Mouse (Mus musculus) kidney, adult 8-10 months (tissue): ENCODE measurements around the gene Dnaaf2.
"Not testable (repeated sequence)": the region's sequence is repeated elsewhere in the genome, so short reads cannot be mapped to it uniquely, and the experiment has no call there.

Source experiments
- DNase-seq, 2 experiments: peaks; one replicate each; pipeline ENCODE4 v3.0.0; 2022

The Dnaaf2 gene

GRCm38 (mm10) chr12:69197378-69198163 is 658 bp downstream of the Dnaaf2 start:
- peak in 1 of 2 experiments; percentile 35 for DNase-seq

DNA sequence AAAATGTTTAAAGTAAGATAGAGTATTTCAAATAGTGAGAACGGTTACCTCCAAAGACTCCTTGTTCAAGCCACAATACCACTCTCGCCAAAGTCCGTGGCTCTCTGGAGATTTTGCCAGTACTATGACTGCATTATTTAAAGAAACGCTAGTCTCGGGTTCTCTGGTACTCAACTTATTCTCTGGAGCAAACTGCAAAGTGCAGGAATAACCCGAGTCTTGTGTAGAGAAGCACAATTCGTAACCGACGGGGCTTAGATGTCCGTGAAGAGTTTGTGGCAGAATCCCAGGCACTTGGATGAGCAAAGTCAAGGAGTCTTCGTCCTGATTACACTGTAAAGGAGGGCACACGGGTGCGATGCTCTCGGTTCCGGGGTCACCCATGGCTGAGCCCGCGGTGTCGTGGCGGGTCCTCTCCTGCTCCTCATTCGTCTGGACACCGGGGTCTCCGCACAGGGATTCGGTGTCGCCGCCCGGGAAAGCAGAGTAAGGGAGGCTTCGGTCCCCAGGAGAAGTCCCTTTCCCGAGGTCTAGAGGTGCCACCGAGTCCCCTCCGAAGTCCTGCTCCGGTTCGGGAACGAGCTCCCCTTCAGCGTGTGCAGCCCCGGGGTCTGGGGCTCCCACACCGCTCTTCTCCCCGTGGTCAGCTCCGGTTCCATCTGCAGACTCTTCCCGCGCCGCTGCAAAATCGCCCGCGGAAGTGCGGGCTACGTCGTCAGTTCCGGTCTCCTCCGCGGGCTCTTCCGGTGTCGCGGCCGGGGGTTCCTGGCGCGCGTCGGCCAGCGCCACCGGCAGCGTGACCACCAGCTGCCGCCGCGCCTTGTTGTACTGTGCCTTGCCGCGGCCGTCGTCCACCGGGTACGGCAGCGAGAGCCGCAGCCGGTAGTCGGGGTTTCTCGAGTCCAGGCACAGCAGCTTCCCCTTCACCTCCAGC is 1.5 kb downstream of the Dnaaf2 start, which contains the start of gene Gm49383:
TSS of gene Gm49383 (minus strand) at position 661 of the 934 bp plus-strand sequence.
- peak; percentile 42 to 56 for DNase-seq

GRCm38 (mm10) chr12:69192637-69193036 is 5.6 kb downstream of the Dnaaf2 start:
- DNase-seq: no peak

- DNase-seq: no peak
Observed at GRCm38 (mm10) chr12:69191396-69191795, 6.8 kb downstream of the Dnaaf2 start.

DNA sequence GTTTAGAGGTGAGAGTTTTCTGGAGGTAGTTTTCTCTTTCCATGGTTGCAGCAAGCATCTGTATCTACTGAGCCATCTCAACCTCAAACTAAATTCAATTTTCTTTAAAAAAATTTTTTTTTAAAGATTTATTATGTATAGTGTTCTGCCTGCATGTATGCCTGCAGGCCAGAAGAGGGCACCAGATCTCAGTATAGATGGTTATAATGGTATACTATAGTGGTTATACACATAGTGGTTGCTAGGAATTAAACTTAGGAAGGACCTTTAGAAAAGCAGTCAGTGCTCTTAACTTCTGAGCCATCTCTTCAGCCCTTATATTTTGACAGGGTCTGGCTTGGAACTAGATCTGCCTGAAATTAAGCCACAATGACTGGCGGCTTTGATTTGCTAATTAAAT is 7.7 kb downstream of the Dnaaf2 start:
- DNase-seq: no peak

GRCm38 (mm10) chr12:69190074-69190473 is 8.2 kb downstream of the Dnaaf2 start:
- no peak for DNase-seq

DNA sequence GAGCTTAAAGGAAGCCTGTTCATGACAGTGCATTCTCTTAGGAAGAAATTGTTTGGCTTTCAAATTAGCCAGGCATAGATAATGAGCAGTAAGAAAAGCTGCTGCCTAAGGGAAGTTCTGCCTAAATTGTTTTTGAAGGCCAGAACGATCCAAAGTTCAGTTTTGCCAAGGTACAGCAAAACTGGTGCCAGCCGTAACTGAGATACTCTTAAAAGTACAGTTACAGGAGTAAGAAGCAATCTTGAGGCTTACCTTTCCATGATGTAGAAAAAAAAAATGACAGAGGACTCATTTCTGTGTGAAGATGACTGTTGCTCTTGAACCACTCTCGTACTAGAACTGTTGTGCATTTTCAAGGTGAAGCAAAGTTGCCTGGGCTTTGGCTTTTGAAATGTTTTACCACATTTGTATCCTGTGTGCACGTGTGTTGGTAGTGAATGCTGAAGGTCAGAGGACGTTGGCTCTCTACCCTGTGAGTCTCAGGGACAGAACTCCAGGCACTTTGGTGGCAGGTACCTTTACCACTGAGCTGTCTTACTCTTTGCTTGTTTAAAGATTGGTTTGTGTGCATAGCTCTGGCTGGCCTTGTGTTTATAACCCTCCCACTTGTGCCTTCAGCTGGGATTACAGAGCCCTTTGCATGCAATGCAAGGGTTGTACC is 11.3 kb downstream of the Dnaaf2 start:
- peak; percentile 58 to 64 for DNase-seq

DNA sequence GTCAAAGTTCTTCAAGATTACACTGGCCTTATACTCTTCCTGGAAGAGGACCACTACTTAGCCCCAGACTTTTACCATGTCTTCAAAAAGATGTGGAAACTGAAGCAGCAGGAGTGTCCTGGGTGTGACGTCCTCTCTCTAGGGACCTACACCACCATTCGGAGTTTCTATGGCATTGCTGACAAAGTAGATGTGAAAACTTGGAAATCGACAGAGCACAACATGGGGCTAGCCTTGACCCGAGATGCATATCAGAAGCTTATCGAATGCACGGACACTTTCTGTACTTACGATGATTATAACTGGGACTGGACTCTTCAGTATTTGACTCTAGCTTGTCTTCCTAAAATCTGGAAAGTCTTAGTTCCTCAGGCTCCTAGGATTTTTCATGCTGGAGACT is 12.9 kb downstream of the Dnaaf2 start:
- no peak for DNase-seq

- DNase-seq: peak in 1 of 2 experiments; percentile 46
Observed at GRCm38 (mm10) chr12:69184342-69185295, 13.6 kb downstream of the Dnaaf2 start.

DNA sequence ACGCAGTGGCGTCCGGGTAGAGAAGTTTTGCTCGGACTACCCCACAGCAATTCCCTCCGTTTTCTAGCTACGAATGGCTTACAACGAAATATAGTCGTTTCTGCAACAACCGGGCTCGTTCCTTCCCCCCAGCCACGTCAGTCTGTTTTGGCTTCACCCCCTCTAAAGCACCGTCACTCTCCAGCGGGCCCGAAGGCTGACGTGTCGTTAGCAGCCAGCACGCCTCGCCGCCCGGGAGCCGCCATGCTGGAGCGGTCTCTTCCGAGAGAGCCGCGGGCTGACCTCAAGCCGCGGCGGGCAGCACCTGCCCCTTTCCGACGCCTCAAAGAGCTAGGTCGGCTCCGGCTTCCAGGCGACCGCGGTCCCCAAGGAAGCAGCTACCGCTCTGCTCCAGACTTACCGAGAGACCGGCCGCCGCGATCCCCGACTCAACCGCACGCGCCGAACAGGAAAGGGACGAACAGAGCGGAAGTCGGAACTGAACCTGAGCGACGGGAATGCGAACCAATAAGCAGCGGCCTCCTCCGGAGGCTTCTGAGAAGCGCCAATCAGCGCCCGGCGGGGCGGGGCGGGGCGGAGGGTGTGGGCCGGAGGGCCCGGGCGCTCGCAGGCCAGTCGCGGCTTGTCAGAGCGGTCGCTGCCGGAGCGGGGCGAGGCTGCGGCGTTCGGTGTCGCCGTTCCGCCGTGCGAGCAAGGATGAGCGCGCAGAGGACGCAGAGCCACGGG is 14.5 kb downstream of the Dnaaf2 start, which contains the start of the genes Rpl36al and Mgat2:
TSS of gene Rpl36al (minus strand) at position 501 of the 726 bp plus-strand sequence.
TSS of gene Mgat2 (plus strand) at position 575 of the 726 bp plus-strand sequence.
- peak; percentile 98 to 99 for DNase-seq

DNA sequence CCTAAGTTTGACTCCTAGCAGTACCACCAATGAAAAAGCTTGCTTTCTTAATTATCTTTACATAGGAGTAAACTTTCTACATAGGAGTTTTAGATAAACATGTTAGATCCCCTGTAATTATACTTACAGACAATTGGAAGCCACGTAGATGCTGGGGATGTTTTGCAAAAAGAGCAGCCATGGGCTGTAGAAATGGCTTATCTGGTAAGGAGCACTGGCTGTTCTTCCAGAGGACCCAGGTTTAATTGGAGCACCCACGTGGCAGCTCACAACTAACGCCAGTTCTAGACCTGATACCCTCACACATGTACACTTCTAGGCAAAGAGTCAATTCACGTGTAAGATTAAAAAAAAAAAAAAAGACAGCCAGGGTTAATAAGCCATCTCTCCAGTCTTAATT is 16.4 kb downstream of the Dnaaf2 start:
- DNase-seq: no peak

DNA sequence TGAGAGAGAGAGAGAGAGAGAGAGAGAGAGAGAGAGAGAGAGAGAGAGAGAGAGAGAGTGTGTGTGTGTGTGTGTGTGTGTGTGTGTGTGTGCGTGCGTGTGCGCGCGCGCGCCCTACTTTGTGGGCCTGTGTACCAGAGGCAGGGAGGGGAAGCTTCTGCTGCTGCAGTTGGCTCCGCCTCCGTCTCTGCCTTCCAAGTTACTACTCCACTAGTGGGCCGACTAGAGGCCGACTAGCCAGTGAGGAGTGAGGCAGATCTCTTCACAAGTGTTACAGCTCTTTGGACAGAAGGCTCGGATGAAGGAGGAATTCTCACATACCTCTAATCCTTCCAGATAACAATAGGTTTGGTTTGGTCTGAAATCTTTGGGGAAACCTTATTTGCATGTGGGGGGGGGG is 18.9 kb downstream of the Dnaaf2 start:
- DNase-seq: peak in 1 of 2 experiments; percentile 16

DNA sequence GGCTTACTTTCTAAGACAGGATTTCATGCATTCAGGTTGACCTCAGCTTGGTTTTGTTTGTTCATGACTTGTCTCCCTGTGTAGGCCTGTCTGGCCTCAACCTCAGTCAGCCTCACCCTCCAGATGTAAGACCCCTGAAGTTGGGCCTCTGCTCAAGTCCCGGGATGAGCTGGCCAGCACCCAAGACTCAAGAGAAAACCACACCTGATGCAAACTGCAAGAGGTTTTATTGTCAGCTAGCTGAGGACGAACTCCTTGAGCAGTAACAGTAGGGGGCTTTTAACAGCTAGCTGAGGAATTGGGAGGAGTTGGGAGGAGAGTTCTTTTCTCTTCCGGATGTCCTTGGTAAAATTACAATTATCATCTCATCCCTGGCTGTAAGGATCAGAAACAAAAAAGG is 20.7 kb downstream of the Dnaaf2 start:
- DNase-seq: no peak

GRCm38 (mm10) chr12:69175975-69176374 is 22.3 kb downstream of the Dnaaf2 start:
- DNase-seq: no peak

- no peak for DNase-seq
Observed at GRCm38 (mm10) chr12:69171307-69171706, 26.9 kb downstream of the Dnaaf2 start.

DNA sequence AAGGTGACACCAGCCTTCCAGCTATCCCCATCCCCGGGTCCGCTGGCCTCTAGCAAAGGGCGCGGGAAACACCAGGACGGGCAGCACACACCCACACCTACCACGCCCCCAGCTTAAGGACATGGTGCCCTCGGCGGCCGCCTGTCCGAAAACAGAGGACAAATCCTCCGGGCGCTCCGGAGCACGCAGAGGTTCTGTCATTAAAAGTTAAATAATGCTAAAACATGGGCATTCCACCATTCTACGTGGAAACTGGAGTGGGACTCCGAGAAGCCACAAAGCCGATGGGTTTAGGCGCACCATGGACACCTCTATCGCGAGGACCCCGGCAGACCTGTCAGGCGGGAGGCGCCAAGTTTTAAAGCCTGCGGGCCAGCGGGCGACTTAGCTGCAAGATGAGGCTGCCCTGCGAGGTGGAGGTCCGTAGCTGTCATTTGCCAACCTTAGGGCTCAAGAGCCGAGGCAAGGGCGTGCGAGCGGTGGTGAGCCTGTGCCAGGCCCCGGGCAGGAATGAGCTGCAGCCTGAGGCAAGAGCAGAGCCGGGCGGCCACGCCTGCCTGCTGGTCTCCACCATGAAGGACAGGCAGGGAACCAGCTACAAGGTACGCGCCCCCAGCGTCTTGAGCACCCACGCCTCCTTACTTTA is 29.6 kb downstream of the Dnaaf2 start, which contains the start of gene Lrr1:
TSS of gene Lrr1 (plus strand) at position 354 of the 646 bp plus-strand sequence.
- peak; percentile 78 to 90 for DNase-seq

DNA sequence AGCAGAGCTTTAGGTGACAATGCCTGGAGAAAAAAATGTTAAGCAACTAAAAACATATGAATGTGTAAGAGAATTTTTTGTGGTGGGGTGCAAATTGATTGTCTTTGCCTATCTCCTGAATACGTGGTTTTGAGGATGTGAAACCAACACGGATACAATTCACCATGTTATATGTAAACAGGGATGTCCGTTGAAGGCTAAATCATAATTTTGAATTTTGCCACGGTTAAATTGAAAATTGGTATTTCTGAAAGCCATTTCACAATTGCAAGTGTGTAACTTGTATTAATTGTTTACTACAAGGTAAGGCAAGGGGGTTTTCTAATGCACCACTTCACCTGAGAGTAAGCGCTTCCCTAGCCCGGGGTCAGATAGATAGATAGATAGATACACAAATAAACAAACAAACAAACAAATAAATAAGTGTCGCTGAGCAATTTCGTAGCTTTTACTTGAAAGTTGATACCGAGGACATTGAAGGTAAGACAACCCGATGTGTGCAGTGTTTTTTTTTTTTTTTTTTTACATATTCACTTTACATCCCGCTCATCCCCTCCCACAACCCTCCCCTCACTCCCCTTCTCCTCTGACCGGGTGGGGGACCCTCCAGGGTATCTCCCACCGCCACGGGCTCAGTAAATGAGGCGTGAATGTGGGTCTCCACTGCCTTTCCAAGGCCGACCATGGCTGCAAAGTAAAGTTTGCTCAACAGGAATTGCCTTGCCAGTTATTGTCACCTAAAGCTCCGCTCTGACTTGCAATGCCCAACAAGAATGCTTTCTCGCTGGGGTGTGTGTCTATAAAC is 30.4 kb downstream of the Dnaaf2 start:
- no peak for DNase-seq

- not testable (repeated sequence) for DNase-seq
Observed at GRCm38 (mm10) chr12:69166861-69167581, 31.2 kb downstream of the Dnaaf2 start.

DNA sequence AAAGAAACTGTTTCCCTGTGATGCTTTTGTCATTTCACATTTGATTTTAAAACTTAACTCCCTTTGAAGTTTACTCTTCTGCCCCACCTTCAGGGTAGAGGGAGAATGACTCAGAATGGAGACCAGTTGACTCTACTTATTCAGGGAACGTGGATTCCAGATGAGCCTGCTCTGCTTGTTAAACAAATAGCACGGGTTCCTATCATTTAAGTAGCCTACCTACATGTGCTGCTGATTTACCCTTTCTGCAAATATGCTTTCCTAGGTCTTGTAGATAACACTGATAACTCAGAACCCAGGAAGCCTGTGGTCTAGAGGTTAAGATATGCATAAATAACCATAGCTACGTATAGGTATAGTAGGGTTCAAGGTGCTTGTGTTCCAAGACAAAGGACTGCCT is 33.3 kb downstream of the Dnaaf2 start:
- no peak for DNase-seq
